Mouse (Mus musculus) liver, postnatal 0 days (tissue): Measurements from ENCODE around the gene En1. TPM values are rescaled to one million over a fixed set of nuclear protein-coding genes. Genes with fewer than 3 reads are reported as not detected.

ENCODE experiments used
- ATAC-seq: fragments of 200-750 bp; cut with Nextera tagmentation; 2 replicates; pipeline ENCODE4 v1.8.0; 2017; ENCODE audit warnings: mild to moderate bottlenecking, moderate library complexity
- DNase-seq: peaks from one replicate; pipeline ENCODE4 v3.0.0-alpha.2; 2016
- H3K27ac ChIP-seq: fragments of 300-500 bp; sonication (generic); 2 replicates; pipeline ENCODE4 v1.5.1; 2014; ENCODE audit warnings: antibody characterized with exemption, moderate library complexity, mild to moderate bottlenecking, low read depth
- H3K27me3 ChIP-seq: fragments of 300-500 bp; sonication (generic); 2 replicates; pipeline ENCODE4 v1.6.1; 2014; ENCODE audit warnings: low read length, control low read depth, mixed read lengths; ENCODE audit not compliant: insufficient read depth
- H3K36me3 ChIP-seq: fragments of 300-500 bp; sonication (generic); replicated peaks from 2 replicates; pipeline ENCODE4 v1.6.1; 2014; ENCODE audit warnings: mild to moderate bottlenecking, control low read depth, low read length, moderate library complexity, mixed read lengths; ENCODE audit not compliant: insufficient read depth
- H3K4me1 ChIP-seq: fragments of 300-500 bp; sonication (generic); 2 replicates; pipeline ENCODE4 v1.6.1; 2014; ENCODE audit warnings: antibody characterized with exemption, mild to moderate bottlenecking, control low read depth; ENCODE audit not compliant: insufficient read depth
- H3K4me2 ChIP-seq: fragments of 300-500 bp; sonication (generic); 2 replicates; pipeline ENCODE4 v1.6.1; 2014; ENCODE audit warnings: low read depth, mild to moderate bottlenecking, low read length, moderate library complexity, mixed read lengths
- H3K4me3 ChIP-seq: fragments of 300-500 bp; sonication (generic); 2 replicates; pipeline ENCODE4 v1.5.1; 2014; ENCODE audit warnings: low read depth, low read length
- H3K9ac ChIP-seq: fragments of 300-500 bp; sonication (generic); replicated peaks from 2 replicates; pipeline ENCODE4 v1.6.1; 2014; ENCODE audit warnings: mild to moderate bottlenecking, moderate library complexity
- H3K9me3 ChIP-seq: fragments of 300-500 bp; sonication (generic); 2 replicates; pipeline ENCODE4 v1.6.1; 2016; ENCODE audit warnings: mild to moderate bottlenecking, control low read depth, low read length, mixed read lengths
- CTCF ChIP-seq: sonication (generic); IDR thresholded peaks from 2 replicates; pipeline ENCODE4 v1.5.1; 2016; ENCODE audit warnings: antibody characterized with exemption, low read depth
- EP300 ChIP-seq: IDR thresholded peaks from 2 replicates; pipeline ENCODE4 v1.6.1; 2016; ENCODE audit warnings: antibody characterized with exemption, low read depth, mild to moderate bottlenecking
- WGBS: fragments of 180-500 bp; shearing (Covaris S2); extraction: QIAGEN DNeasy Blood & Tissue Kit; methylation state at CpG from one replicate; pipeline ENCODE4 v1.1.7; 2014; ENCODE audit not compliant: insufficient replicate concordance; 5-methylcytosine and 5-hydroxymethylcytosine counted together
- polyA plus RNA-seq: library from polyadenylated mRNA; unstranded; fragments of >200 nt; fragmentation: Nextera tagmentation; extraction: Ambion mirVana; gene quantifications from 2 replicates; pipeline ENCODE4 v1.2.1, GENCODE M21; 2015

Gene En1
- polyA plus RNA-seq, 1 experiment from 2014 or later = not detected

DNA sequence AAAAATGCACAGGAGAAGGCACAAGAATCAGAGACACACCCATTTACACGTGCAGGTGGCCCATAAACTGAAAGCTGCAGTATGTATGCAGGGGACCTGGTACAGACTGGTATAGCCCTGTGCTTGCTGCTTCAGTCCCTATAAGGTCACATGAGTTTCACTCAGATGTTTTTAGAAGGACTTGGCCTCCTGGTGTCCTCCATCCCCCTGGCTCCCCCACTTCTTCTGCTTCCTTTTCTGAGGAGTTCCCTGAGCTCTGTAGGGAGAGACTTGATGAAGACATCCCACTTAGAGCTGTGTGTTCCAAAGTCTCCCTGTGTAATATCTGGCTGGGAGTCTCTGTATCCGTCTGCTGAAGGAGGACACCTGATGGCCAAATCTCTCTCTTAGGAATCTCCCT is 16.7 kb upstream of the En1 start:
- H3K9me3 ChIP-seq = no peaks in the 10 kb centered on the region
- no peaks in the 10 kb centered on the region for H3K36me3 ChIP-seq
- TF ChIP-seq CTCF = no peak
- TF ChIP-seq EP300 = no peak
- H3K4me3 ChIP-seq = no peak overlapping the region
- peaks cover 10% of the 10 kb centered on the region; the same call in 1 of the 2 replicates for H3K27me3 ChIP-seq
- ATAC-seq (no peak), DNase-seq (no peak)
- no peak overlapping the region for H3K27ac ChIP-seq
- H3K4me2 ChIP-seq = no peak overlapping the region
- no peak overlapping the region for H3K9ac ChIP-seq
- WGBS = 21% methylated on average over 2 of the region's 2 CpGs
- no peaks in the 10 kb centered on the region for H3K4me1 ChIP-seq

DNA sequence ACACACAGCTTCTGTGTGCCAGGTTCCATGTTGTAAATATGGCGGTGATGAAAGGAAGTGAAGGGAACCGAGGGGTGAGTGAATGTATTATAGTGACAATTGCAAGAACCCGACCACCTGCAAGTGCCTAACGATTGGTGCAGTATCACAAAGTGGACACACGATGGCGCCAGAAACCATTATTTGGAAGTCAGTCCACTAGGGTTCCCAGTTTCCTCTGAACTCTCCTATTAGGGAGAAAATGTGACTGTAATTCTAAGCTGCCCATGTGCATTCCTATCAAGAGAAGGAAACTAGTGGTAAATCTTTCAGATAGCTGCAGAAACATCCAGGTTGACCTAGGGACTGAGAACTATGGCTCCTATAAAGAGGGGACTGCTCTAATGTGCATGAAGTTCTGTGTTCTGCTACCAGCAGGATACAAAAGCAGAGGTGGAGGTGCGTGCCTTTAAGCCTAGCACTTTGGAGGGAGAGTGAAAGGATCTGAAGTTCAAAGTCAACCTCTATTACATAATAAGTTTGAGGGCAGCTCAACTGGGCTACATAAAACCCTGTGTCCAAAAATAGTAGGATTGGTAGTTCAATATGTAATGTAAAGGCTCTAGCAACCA is 15.6 kb upstream of the En1 start:
- Histone ChIP-seq H3K27ac (no peak overlapping the region), H3K36me3 (no peaks in the 10 kb centered on the region), H3K4me2 (no peak overlapping the region), H3K27me3 (peaks cover 19% of the 10 kb centered on the region), H3K9me3 (no peaks in the 10 kb centered on the region), H3K4me1 (no peaks in the 10 kb centered on the region), H3K4me3 (no peak overlapping the region), H3K9ac (no peak overlapping the region)
- DNase-seq (peak; percentile 62), ATAC-seq (no peak)
- WGBS = 11% methylated on average over 7 of the region's 7 CpGs
- TF ChIP-seq CTCF (peak; percentile 85), EP300 (no peak)

DNA sequence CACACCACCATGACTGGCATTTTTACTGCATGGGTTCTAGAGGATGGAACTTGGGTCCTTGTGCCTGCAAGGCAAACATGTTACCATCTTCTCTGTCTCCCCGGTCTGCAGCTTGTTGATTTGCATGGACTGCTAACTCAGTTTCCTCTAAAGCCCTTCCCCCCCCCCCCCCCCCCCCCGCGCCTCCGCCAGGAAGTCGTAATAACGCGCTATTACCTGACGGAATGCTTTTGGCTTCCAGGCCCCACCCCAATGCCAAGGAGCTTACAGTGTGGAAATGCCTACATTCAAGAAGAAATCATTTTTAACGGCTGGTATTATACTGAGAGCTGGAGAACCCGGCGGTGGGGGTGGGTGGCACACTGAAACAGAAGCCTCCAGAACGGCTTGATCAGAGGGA is 14.8 kb upstream of the En1 start:
- 55% methylated on average over 10 of the region's 12 CpGs for WGBS
- Histone ChIP-seq H3K36me3 (no peaks in the 10 kb centered on the region), H3K4me2 (no peak overlapping the region), H3K4me1 (no peaks in the 10 kb centered on the region), H3K9ac (no peak overlapping the region), H3K9me3 (no peaks in the 10 kb centered on the region), H3K27me3 (peaks cover 24% of the 10 kb centered on the region), H3K27ac (no peak overlapping the region), H3K4me3 (no peak overlapping the region)
- DNase-seq (no peak), ATAC-seq (no peak)
- TF ChIP-seq EP300 (no peak), CTCF (no peak)

DNA sequence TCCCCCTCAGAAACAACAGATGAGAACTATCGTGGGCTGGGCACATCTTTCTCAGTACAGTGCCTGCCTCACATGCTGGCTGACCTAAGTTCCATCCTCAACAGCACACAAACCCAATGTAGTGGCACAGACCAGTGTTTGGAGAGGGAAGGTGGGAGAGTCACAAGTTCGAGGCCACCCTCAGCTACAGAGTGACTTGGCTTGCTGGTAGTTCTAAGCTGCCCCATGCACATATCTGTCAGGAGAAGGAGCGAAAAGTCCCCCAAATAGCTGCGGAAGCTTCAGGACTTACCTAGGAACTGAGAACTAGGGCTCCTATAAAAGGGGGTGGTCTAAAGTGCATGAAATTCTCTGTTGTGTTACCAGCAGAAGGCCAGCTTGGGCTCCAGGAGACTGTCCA is 14.3 kb upstream of the En1 start:
- no peaks in the 10 kb centered on the region for H3K9me3 ChIP-seq
- 70% methylated on average over 4 of the region's 4 CpGs for WGBS
- no peak for DNase-seq
- ATAC-seq = no peak
- no peaks in the 10 kb centered on the region for H3K36me3 ChIP-seq
- H3K4me3 ChIP-seq = no peak overlapping the region
- H3K27me3 ChIP-seq = peaks cover 26% of the 10 kb centered on the region
- H3K4me1 ChIP-seq = no peaks in the 10 kb centered on the region
- no peak overlapping the region for H3K27ac ChIP-seq
- TF ChIP-seq CTCF = no peak
- TF ChIP-seq EP300 = no peak
- H3K4me2 ChIP-seq = no peak overlapping the region
- no peak overlapping the region for H3K9ac ChIP-seq

DNA sequence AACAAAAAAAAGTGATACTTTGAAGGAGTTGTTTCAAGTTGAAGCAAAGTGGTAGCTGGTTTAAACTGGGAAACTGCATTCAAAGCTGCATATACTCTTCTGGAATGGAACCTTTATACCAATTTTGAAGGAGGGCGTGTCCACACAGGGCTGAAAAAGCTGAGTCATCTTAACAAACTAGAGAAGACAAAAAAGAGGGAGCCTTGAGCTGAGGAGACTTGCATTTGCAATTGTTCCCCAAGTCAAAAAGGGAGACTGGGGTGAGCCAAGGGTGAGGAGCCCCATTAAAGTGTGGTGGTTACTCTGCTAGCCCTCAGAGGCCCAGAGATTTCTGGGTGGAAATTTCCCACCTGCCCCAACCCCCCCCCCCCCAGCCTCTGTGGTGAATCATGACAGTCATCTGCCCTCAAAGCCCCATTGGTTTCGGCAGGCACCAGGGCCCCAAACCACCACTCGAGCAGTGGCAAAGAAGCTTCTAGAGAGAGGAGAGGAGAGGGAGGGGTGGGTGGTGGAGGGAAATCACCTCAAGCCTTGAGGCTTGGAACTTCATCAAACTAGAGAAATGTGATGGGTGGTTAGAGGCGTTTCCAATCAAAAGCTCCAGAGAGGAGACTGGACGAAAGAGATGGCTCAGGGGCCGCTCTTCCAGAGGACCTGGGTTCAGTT is 13.7 kb upstream of the En1 start:
- WGBS = 61% methylated on average over 6 of the region's 6 CpGs
- H3K27me3 ChIP-seq = peaks cover 31% of the 10 kb centered on the region
- H3K4me3 ChIP-seq = no peak overlapping the region
- no peak for DNase-seq
- no peaks in the 10 kb centered on the region for H3K4me1 ChIP-seq
- no peak overlapping the region for H3K4me2 ChIP-seq
- no peaks in the 10 kb centered on the region for H3K9me3 ChIP-seq
- no peak overlapping the region for H3K27ac ChIP-seq
- TF ChIP-seq EP300 = no peak
- no peak for TF ChIP-seq CTCF
- no peak overlapping the region for H3K9ac ChIP-seq
- H3K36me3 ChIP-seq = no peaks in the 10 kb centered on the region
- ATAC-seq = no peak

DNA sequence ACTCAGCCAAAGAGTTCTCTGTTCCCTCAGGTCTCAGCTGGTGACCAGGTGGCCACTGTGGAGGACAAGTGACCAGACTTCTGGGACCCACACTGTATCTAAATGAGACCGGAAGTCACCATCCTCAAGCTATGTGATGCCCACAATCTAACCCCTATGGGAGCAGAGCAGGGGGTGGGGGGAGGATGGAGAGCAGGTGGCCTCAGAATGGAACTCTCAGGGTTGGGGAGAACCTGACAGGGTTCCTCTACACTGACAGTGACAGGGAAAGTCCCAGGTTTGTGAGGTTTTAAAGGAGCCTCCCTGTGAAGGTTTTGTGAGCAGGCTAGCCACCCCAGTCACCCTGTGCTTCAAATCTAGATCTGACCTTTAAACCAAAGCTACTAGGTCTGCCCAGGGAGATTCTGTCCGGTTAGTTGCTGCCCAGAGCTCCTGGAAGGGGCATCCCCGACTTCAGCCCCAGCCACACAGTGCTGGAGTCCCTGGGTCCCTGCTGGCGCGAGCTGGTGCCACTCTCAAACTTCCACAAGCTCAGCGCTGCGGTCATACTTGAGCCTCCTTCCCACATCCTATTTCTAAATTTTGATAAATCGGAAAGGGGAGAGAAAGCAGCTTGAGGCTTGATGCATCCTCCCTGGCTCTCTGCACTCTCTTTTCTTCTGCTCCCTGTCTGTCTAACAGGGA is 8.8 kb upstream of the En1 start:
- 13% methylated on average over 8 of the region's 8 CpGs for WGBS
- Histone ChIP-seq H3K4me2 (no peak overlapping the region), H3K36me3 (no peaks in the 10 kb centered on the region), H3K4me1 (no peaks in the 10 kb centered on the region), H3K9me3 (no peaks in the 10 kb centered on the region), H3K4me3 (no peak overlapping the region), H3K9ac (no peak overlapping the region), H3K27ac (no peak overlapping the region), H3K27me3 (peaks cover 76% of the 10 kb centered on the region)
- ATAC-seq (no peak), DNase-seq (no peak)
- TF ChIP-seq CTCF (no peak), EP300 (no peak)
